Mouse (Mus musculus) kidney, adult 2 months (tissue): ENCODE results near the gene 1110051M20Rik. TPM values are rescaled to one million over a fixed set of nuclear protein-coding genes. Genes with fewer than 3 reads are reported as not detected.
A peak's percentile ranks its signal among the peaks of the same experiment; 100 is the strongest.

Source experiments
- DNase-seq: peaks from one replicate; pipeline ENCODE4 v3.0.0; 2021
- H3K27ac ChIP-seq: fragments of 200-500 bp; 2 replicates; pipeline ENCODE4 v1.5.1; 2012; ENCODE audit warnings: low read depth, low read length, control low read depth, inconsistent platforms; ENCODE audit not compliant: insufficient read depth
- H3K27me3 ChIP-seq: fragments of 200-500 bp; replicated peaks from 2 replicates; pipeline ENCODE4 v1.6.1; 2012; ENCODE audit warnings: mild to moderate bottlenecking, moderate library complexity, low read length, inconsistent platforms; ENCODE audit not compliant: control insufficient read depth, insufficient read depth
- H3K36me3 ChIP-seq: fragments of 200-500 bp; 2 replicates; pipeline ENCODE4 v1.6.1; 2012; ENCODE audit warnings: mild to moderate bottlenecking, moderate library complexity, low read length, inconsistent platforms; ENCODE audit not compliant: control insufficient read depth, insufficient read depth
- H3K4me1 ChIP-seq: fragments of 200-500 bp; 2 replicates; pipeline ENCODE4 v1.6.1; 2011; ENCODE audit warnings: low read length; ENCODE audit not compliant: control insufficient read depth, insufficient read depth
- H3K4me3 ChIP-seq: fragments of 200-500 bp; 2 replicates; pipeline ENCODE4 v1.5.1; 2011; ENCODE audit warnings: mild to moderate bottlenecking, low read depth, low read length, control low read depth; ENCODE audit not compliant: insufficient read depth
- CTCF ChIP-seq: fragments of 200-500 bp; conservative IDR thresholded peaks from 2 replicates; pipeline ENCODE4 v1.5.1; 2011; ENCODE audit warnings: low read depth, mild to moderate bottlenecking, control low read depth, low read length, moderate library complexity, mixed read lengths; ENCODE audit not compliant: insufficient read depth, insufficient read length
- POLR2A ChIP-seq: fragments of 200-500 bp; IDR thresholded peaks from one replicate; pipeline ENCODE4 v1.6.1; 2011; ENCODE audit warnings: low read depth, low read length, control low read depth
- WGBS: fragments of 180-500 bp; shearing (Covaris S2); methylation state at CpG from one replicate; pipeline ENCODE4 v1.1.7; 2018; 5-methylcytosine and 5-hydroxymethylcytosine counted together
- polyA plus RNA-seq: library from polyadenylated mRNA; depleted of rRNA; stranded (reverse); fragments of >200 nt; gene quantifications from 2 replicates; pipeline ENCODE4 v1.2.3, GENCODE M21; 2012

1110051M20Rik gene
- polyA plus RNA-seq, 1 experiment = 36.7 TPM

- DNase-seq = no peak
- Histone ChIP-seq H3K4me1 (no peaks in the 10 kb centered on the region), H3K27me3 (no peaks in the 10 kb centered on the region), H3K27ac (no peak overlapping the region), H3K4me3 (no peak overlapping the region), H3K36me3 (no peaks in the 10 kb centered on the region)
- WGBS = 56% methylated on average over 1 of the region's 1 CpGs
- no peak for TF ChIP-seq CTCF
- no peak for TF ChIP-seq POLR2A
These were observed 4.6 kb downstream of the 1110051M20Rik start for GRCm38 (mm10) chr2:91439876-91440275.

DNA sequence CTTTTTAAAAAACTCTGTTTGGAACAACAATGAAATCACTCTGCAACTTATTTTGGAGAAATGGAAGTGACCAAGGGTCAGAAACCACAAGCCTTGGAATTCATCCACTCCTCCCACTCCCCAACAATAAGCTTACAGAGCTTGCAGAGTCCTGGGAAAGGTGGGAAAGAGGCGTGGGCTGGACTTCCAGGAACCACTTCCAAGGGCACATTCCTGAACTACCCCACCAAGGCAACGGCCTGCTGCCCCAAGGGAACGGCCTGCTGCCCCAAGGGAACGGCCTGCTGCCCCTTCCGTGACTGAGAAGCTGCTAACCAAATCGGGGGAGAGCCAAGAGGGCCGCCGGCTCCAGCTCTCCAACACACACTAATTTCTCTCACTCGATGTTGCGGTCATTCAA is 5.2 kb downstream of the 1110051M20Rik start:
- H3K27me3 ChIP-seq = no peaks in the 10 kb centered on the region
- no peaks in the 10 kb centered on the region for H3K36me3 ChIP-seq
- H3K27ac ChIP-seq = no peak overlapping the region
- peak; percentile 26 for DNase-seq
- H3K4me1 ChIP-seq = no peaks in the 10 kb centered on the region
- no peak overlapping the region for H3K4me3 ChIP-seq
- no peak for TF ChIP-seq CTCF
- TF ChIP-seq POLR2A = no peak
- WGBS = 42% methylated on average over 10 of the region's 10 CpGs

DNA sequence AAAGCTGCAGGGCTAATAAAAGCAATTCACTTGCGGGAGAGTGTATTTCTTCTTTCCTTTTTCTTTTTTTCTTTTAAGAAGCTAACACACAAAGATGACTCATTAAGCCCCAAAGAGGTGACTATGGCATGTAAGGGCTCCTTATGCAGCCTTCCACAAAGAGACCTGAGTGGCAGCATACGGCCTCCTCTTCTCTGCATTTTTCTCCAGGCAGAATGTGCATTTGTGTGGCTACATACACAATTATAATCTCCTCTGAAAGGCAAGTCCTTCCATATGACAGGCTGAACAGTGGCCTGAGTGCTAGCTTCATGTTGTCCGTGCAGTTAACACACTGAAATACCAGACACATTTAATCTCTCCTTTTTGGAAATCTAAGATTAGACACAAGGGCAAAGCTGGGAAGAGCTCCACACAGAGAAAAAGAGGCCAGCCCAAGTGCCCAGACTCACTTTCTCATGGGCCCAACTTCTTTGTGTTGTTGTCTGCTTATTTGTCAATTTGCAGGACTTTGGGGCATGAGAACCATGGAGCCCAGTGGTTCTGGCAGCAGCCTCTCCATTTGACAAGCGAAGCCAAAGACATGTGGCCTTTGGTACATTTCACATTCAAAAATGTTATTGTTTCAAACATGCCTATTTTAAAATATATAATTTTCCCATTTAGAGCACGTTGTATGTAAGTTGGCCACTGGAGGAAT is 7.2 kb downstream of the 1110051M20Rik start:
- H3K27ac ChIP-seq = no peak overlapping the region
- no peaks in the 10 kb centered on the region for H3K4me1 ChIP-seq
- 88% methylated on average over 5 of the region's 5 CpGs for WGBS
- no peak for TF ChIP-seq POLR2A
- TF ChIP-seq CTCF = no peak
- H3K27me3 ChIP-seq = no peaks in the 10 kb centered on the region
- no peak for DNase-seq
- H3K4me3 ChIP-seq = no peak overlapping the region
- no peaks in the 10 kb centered on the region for H3K36me3 ChIP-seq

DNA sequence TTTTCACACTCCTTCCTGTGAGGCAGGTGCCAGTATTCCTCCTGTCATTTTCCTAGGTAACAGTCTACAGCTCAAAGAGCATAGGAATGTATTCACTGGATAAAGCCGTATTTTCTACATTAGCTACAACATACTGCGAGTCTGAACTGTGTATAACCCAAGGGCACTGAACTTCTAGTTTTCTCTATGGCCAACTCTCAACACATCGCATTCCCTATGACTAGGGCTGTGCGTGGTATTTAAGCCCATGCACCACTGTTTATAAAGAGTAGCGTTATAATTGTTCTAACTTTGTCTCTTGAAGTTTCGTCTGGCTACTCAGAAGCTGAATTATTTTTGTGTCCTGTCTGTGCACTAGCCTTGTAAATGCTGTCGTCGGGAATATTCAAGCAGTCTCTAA is 7.8 kb downstream of the 1110051M20Rik start:
- no peak for DNase-seq
- no peak for TF ChIP-seq CTCF
- TF ChIP-seq POLR2A = no peak

GRCm38 (mm10) chr2:91430600-91430919 is 13.9 kb downstream of the 1110051M20Rik start:
- Histone ChIP-seq H3K27ac (no peak overlapping the region), H3K36me3 (no peaks in the 10 kb centered on the region), H3K4me3 (no peak overlapping the region), H3K4me1 (peaks cover 2% of the 10 kb centered on the region; the same call in 1 of the 2 replicates), H3K27me3 (no peaks in the 10 kb centered on the region)
- TF ChIP-seq POLR2A = no peak
- TF ChIP-seq CTCF = no peak
- 67% methylated on average over 6 of the region's 6 CpGs for WGBS
- DNase-seq = no peak

More for the DNA sequence above, 7.8 kb downstream of the 1110051M20Rik start:
- Histone ChIP-seq H3K27ac (no peak overlapping the region), H3K4me3 (no peak overlapping the region), H3K36me3 (no peaks in the 10 kb centered on the region), H3K4me1 (no peaks in the 10 kb centered on the region), H3K27me3 (no peaks in the 10 kb centered on the region)
- WGBS = 86% methylated on average over 8 of the region's 8 CpGs

DNA sequence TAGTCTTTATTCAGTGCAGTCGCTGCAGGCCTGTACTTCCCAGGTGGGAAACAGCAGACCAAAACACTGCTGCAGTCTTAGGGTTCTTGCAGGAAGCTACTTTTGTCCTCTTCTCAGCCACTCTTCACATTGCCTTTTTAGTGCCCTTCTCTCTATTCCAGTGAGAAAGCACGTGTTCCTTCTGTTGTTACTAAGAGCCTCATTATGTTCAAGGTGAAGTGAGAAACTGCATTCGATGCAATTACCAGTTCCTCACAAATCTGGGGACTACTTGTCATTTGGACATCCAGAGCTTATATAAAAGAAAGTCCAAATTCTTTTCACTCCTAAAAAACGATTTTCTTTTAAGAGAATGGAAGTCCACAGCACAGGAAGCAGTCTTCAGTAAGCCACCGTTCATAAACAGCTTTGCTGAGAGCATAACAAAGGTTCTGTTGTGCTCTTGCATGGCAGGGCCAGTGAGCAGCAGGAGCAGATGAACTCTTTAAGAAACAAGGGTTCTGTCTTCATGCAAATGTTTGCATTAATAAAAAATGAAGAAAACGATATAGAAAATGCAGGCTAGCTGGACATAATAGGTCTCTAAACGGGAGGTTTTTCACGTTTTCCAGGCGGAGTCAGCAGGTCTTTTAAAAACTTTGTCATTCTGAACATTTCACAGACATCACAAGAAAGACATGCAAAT is 14.4 kb downstream of the 1110051M20Rik start:
- Histone ChIP-seq H3K27ac (no peak overlapping the region), H3K4me3 (no peak overlapping the region), H3K27me3 (no peaks in the 10 kb centered on the region), H3K4me1 (peaks cover 2% of the 10 kb centered on the region; the same call in 1 of the 2 replicates), H3K36me3 (no peaks in the 10 kb centered on the region)
- DNase-seq = no peak
- 51% methylated on average over 9 of the region's 9 CpGs for WGBS
- TF ChIP-seq CTCF (no peak), POLR2A (no peak)

- Histone ChIP-seq H3K27me3 (no peaks in the 10 kb centered on the region), H3K27ac (no peak overlapping the region), H3K4me1 (peaks cover 2% of the 10 kb centered on the region; the same call in 1 of the 2 replicates), H3K4me3 (no peak overlapping the region), H3K36me3 (no peaks in the 10 kb centered on the region)
- WGBS = 78% methylated on average over 3 of the region's 3 CpGs
- no peak for DNase-seq
- no peak for TF ChIP-seq CTCF
- TF ChIP-seq POLR2A = no peak
These were observed 15.4 kb downstream of the 1110051M20Rik start for GRCm38 (mm10) chr2:91429146-91429545.
